Mouse (Mus musculus): Measurements from ENCODE around the gene Rab36.
A peak's percentile ranks its signal among the peaks of the same experiment; 100 is the strongest.

- TF ChIP-seq POLR2A (IDR thresholded peaks at IDR 0.05; ENCODE audit: extremely low read depth, insufficient read depth, low read length) (no peak), CTCF (IDR thresholded peaks at IDR 0.05; ENCODE audit: extremely low read depth, insufficient read depth, low read length) (peak; percentile 91)
These were observed 22.5 kb downstream of the Rab36 start for GRCm38 (mm10) chr10:75059396-75059795.

Data from cortical plate, adult 2 months (tissue).